Mouse (Mus musculus) lung, embryonic 16.5 days (tissue): ENCODE data around the gene Creb3. TPM values are rescaled to one million over a fixed set of nuclear protein-coding genes. Genes with fewer than 3 reads are reported as not detected.

Experiments
- ATAC-seq: fragments of 200-750 bp; cut with Nextera tagmentation; 2 replicates; pipeline ENCODE4 v1.8.0; 2017; ENCODE audit warnings: low read depth, mild to moderate bottlenecking, moderate library complexity
- H3K27ac ChIP-seq: fragments of 300-500 bp; sonication (generic); 2 replicates; pipeline ENCODE4 v1.5.1; 2014; ENCODE audit warnings: mild to moderate bottlenecking, control low read depth, low read length
- H3K27me3 ChIP-seq: fragments of 300-500 bp; sonication (generic); 2 replicates; pipeline ENCODE4 v1.6.1; 2014; ENCODE audit warnings: low read depth, low read length, mixed read lengths; ENCODE audit not compliant: control insufficient read depth, insufficient read depth
- H3K36me3 ChIP-seq: fragments of 300-500 bp; sonication (generic); 2 replicates; pipeline ENCODE4 v1.6.1; 2014; ENCODE audit warnings: low read length; ENCODE audit not compliant: control insufficient read depth, insufficient read depth
- H3K4me1 ChIP-seq: fragments of 300-500 bp; sonication (generic); replicated peaks from 2 replicates; pipeline ENCODE4 v1.6.1; 2014; ENCODE audit warnings: low read length, mixed read lengths; ENCODE audit not compliant: control insufficient read depth, insufficient read depth
- H3K4me2 ChIP-seq: fragments of 300-500 bp; sonication (generic); 2 replicates; pipeline ENCODE4 v1.6.1; 2014; ENCODE audit warnings: low read depth, low read length, control low read depth
- H3K4me3 ChIP-seq: fragments of 300-500 bp; sonication (generic); 2 replicates; pipeline ENCODE4 v1.5.1; 2014; ENCODE audit warnings: mild to moderate bottlenecking, low read length, control low read depth
- H3K9ac ChIP-seq: fragments of 300-500 bp; sonication (generic); 2 replicates; pipeline ENCODE4 v1.6.1; 2014; ENCODE audit warnings: low read length, control low read depth
- H3K9me3 ChIP-seq: fragments of 300-500 bp; sonication (generic); 2 replicates; pipeline ENCODE4 v1.6.1; 2016; ENCODE audit warnings: low read length; ENCODE audit not compliant: control insufficient read depth
- WGBS: fragments of 180-500 bp; shearing (Covaris S2); extraction: QIAGEN DNeasy Blood & Tissue Kit; methylation state at CpG from one replicate; pipeline ENCODE4 v1.1.7; 2014; 5-methylcytosine and 5-hydroxymethylcytosine counted together
- polyA plus RNA-seq: library from polyadenylated mRNA; unstranded; fragments of >200 nt; fragmentation: Nextera tagmentation; extraction: Ambion mirVana; gene quantifications from 2 replicates; pipeline ENCODE4 v1.2.1, GENCODE M21; 2015

Creb3 gene
- polyA plus RNA-seq, 1 experiment from 2014 or later: 69.5 TPM

DNA sequence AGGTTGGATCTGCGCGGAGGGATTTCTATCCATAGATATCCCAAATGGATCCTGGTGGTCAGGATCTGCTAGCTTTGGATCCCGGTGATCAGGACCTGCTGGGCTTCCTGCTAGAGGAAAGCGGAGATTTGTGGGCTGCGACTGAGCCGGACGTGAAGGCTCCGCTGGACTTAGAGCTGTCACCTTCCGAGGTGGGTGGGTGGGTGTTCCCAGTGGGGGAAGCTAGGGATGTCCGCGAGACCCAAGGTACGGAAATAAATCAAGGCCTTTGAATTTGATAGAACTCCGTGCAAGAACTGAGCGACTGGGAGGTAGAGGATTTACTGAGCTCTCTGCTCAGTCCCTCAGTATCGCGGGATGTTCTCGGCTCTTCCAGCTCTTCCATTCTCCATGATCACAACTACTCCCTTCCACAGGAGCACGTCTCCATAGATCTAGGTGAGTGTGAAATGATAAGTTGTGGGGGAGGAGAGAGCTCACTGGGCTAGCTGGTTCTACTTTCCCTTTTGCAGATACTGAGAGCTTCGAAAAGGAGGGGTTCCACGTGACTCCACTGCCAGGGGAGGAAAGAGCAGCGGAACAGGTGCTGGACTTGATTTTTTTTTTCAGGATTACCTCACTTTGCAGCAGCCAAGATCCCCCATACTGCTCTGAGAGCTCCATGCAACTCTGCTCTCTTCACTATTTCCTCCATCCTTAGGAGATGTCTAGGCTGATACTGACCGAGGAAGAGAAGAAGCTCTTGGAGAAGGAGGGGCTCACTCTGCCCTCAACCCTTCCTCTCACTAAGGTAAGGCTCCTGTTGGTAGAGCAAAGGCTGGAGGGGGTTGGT, 853 bp downstream of the Creb3 start:
- peak overlapping the region; percentile 96 for H3K9ac ChIP-seq
- H3K36me3 ChIP-seq: peaks cover 34% of the 10 kb centered on the region
- 3% methylated on average over 22 of the region's 22 CpGs for WGBS
- no peaks in the 10 kb centered on the region for H3K27me3 ChIP-seq
- ATAC-seq: no peak; the same call in 1 of the 2 replicates
- H3K9me3 ChIP-seq: no peaks in the 10 kb centered on the region
- peaks cover 44% of the 10 kb centered on the region for H3K4me1 ChIP-seq
- H3K4me3 ChIP-seq: peak overlapping the region; percentile 88
- peak overlapping the region; percentile 100 for H3K27ac ChIP-seq
- peak overlapping the region; percentile 66 for H3K4me2 ChIP-seq

DNA sequence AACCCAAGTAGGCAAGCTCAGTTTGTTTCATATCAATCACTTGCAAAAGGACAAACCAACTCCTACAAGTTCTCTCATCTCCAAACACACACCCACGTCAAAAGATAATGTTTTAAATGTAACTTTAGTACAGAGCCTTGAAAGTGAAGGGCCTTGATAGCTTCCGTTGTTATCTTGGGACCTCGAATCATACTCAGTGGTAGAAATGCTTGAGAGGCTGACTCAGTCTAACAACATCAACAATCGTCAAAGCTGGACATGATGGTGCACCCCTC, 1.4 kb downstream of the Creb3 start:
- peaks cover 39% of the 10 kb centered on the region for H3K4me1 ChIP-seq
- peaks cover 40% of the 10 kb centered on the region for H3K36me3 ChIP-seq
- peak overlapping the region; percentile 66 for H3K4me2 ChIP-seq
- H3K27me3 ChIP-seq: no peaks in the 10 kb centered on the region
- no peak for ATAC-seq
- 66% methylated on average over 4 of the region's 4 CpGs for WGBS
- H3K9me3 ChIP-seq: no peaks in the 10 kb centered on the region
- H3K27ac ChIP-seq: no peak overlapping the region
- peak overlapping the region; percentile 96 for H3K9ac ChIP-seq
- peak overlapping the region; percentile 88 for H3K4me3 ChIP-seq

DNA sequence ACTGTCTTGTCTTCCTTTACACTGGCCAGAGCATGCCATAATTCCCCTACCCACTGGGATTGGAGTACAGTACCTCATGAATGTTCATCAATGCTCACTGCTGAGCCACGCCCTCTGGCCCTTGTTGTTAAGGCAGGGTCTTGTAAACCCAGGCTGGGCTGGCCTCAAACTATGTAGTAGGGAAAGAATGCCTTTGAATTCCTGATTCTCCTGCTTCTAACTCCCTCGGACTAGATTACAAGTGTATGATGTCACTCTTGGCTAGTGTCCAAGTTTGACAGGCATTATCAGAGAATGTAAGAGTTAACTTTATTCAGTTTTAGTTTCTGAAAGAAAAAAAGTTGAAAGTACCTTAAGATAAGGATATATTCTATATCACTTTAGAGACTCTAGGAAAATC, 2.1 kb downstream of the Creb3 start:
- H3K36me3 ChIP-seq: peaks cover 45% of the 10 kb centered on the region

DNA sequence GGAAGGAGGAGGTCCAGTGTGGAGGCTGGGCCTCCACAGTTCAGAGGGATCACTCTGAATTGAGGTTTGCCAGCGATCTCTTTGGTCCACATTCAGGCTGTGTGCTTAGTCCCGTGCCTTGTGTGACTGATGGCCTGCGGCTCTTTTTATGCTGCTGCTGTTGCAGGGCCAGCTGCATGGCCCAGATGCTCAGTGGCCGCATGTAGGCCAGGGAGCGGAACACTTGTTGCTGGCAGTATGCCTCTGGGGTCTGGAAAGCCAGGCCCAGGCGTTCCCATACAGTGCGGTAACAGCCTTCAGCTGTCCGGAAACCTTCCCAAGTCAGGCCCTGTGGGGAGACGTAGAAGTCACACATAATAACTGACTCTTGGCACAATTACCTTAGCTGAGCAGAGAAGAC, 5.0 kb downstream of the Creb3 start:
- Histone ChIP-seq H3K9me3 (no peaks in the 10 kb centered on the region), H3K9ac (no peak overlapping the region), H3K4me2 (no peak overlapping the region), H3K27ac (no peak overlapping the region), H3K36me3 (peaks cover 56% of the 10 kb centered on the region), H3K27me3 (no peaks in the 10 kb centered on the region), H3K4me1 (peaks cover 12% of the 10 kb centered on the region), H3K4me3 (no peak overlapping the region)
- ATAC-seq: no peak
- 90% methylated on average over 9 of the region's 9 CpGs for WGBS

More for the DNA sequence above, 2.1 kb downstream of the Creb3 start:
- no peak overlapping the region for H3K9ac ChIP-seq
- peaks cover 32% of the 10 kb centered on the region for H3K4me1 ChIP-seq
- 35% methylated on average over 2 of the region's 2 CpGs for WGBS
- ATAC-seq: no peak
- H3K4me2 ChIP-seq: no peak overlapping the region
- H3K4me3 ChIP-seq: no peak overlapping the region
- H3K27me3 ChIP-seq: no peaks in the 10 kb centered on the region
- H3K9me3 ChIP-seq: no peaks in the 10 kb centered on the region
- H3K27ac ChIP-seq: no peak overlapping the region

DNA sequence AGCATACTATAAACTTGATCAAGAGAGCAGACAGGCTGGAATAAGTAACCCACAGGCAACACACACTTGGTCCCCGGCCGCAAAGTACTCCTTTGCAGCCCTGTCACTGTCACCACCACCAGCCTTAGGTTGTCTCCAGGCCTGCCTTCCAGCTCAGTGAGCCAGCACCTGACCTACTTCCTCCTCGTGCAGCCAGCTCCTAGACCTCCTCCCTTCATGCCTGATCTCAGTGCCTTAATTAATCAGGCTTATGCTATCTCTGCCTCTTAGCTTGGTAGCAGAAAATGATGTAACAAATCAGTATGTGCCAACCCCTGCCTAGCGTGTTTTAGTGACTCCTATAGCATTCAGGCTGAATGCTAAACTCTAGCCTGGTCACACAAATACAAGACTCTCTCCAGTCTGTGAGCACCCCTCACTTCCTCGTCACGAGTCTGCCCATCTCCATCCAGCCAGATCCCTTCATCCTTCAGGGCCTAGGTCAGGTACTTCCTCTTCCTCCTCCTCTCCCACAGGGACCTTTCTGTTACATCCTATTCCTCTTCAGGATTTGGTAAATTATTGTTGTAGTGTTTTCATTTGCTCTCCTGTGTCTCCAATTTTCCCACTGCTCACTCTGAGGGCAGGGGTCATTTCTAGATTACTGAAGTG, 9.4 kb downstream of the Creb3 start:
- ATAC-seq: no peak
- Histone ChIP-seq H3K9ac (no peak overlapping the region), H3K27me3 (no peaks in the 10 kb centered on the region), H3K4me1 (peaks cover 3% of the 10 kb centered on the region; the same call in 1 of the 2 replicates), H3K9me3 (no peaks in the 10 kb centered on the region), H3K4me2 (no peak overlapping the region), H3K27ac (no peak overlapping the region), H3K4me3 (no peak overlapping the region), H3K36me3 (peaks cover 44% of the 10 kb centered on the region)
- WGBS: 77% methylated on average over 6 of the region's 6 CpGs

DNA sequence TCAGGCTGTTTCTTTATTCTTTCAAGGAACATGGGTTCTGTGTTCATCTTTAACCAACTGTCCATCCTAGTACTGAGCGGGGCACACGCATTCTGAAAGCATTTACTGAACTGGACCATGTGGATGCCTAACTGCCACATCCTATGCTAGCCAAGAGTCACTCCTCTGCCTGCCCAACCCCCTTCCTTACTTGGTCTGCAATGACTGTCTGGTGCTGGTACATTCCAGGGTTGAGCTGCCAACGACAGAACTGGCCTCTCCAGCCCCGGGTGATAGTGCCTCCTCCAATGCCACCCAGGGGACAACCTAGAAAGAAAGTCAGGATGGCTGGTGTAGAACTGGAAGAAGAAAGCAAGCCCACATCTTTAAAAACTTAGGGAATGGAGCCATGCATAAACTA, 11.4 kb downstream of the Creb3 start:
- 87% methylated on average over 4 of the region's 4 CpGs for WGBS

DNA sequence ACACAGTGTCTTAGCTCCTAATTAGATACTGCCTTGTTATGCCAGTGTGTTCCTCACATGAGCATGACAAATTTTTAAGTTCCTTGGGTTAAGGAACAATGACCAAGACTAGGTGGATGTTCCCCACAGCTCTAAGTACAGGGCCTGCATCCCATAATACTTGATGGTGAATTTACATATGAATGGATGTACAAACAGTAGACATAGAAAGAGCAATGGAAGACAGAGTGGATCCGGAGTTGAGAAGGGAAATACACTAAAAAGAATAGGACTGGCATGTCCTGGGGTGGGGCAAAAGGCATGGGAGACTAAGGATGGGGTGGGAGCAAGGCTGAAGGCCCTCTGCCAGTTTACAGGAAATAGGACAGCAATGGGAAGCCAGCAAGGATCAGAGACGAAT, 13.2 kb downstream of the Creb3 start:
- Histone ChIP-seq H3K9ac (no peak overlapping the region), H3K4me2 (no peak overlapping the region; the same call in 1 of the 2 replicates), H3K4me3 (no peak overlapping the region), H3K36me3 (peaks cover 14% of the 10 kb centered on the region; the same call in 1 of the 2 replicates), H3K27me3 (no peaks in the 10 kb centered on the region), H3K27ac (no peak overlapping the region), H3K4me1 (peaks cover 24% of the 10 kb centered on the region), H3K9me3 (no peaks in the 10 kb centered on the region)
- no peak for ATAC-seq
- WGBS: 73% methylated on average over 2 of the region's 2 CpGs

More for the DNA sequence above, 11.4 kb downstream of the Creb3 start:
- Histone ChIP-seq H3K27me3 (no peaks in the 10 kb centered on the region), H3K27ac (no peak overlapping the region), H3K36me3 (peaks cover 24% of the 10 kb centered on the region), H3K9ac (no peak overlapping the region), H3K9me3 (no peaks in the 10 kb centered on the region), H3K4me1 (peaks cover 17% of the 10 kb centered on the region), H3K4me3 (no peak overlapping the region), H3K4me2 (no peak overlapping the region)
- ATAC-seq: no peak

DNA sequence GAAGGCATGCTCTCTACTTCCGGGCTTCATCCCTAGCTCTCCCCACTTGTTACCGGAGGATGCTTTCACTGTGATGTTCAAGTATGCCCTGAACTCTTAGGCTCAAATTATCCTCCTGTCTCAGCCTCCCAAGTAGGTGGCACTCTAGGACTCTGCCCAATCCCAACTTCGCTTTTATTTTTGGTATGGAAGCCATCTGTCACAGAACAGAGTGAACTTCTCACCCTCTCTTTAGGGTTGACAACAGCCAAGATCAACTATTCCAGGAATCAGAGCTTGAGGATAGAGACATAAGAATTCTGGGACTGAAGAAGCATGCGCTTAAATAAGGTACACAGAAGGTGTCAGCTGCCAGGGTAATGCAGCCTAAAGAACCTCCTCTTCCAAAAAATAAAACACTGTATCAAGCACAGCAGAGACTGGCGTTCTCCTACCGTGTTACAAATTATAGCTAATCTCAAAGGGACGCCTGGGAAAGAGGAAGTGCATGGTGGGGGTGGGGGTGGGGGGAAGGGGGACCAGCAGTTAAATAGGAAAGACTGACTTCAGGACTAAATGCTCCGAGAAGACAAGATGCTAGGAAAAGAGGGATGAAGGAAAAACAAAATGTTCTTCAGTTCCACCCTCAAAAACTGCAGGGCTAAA, 15.2 kb downstream of the Creb3 start:
- no peaks in the 10 kb centered on the region for H3K9me3 ChIP-seq
- H3K4me1 ChIP-seq: peaks cover 24% of the 10 kb centered on the region
- ATAC-seq: no peak
- WGBS: 32% methylated on average over 8 of the region's 8 CpGs
- peak overlapping the region; percentile 93 for H3K4me2 ChIP-seq
- no peak overlapping the region for H3K27ac ChIP-seq
- H3K4me3 ChIP-seq: peak overlapping the region; percentile 74
- H3K36me3 ChIP-seq: peaks cover 21% of the 10 kb centered on the region
- peak overlapping the region; percentile 90 for H3K9ac ChIP-seq
- no peaks in the 10 kb centered on the region for H3K27me3 ChIP-seq
